Mouse (Mus musculus) hindbrain, embryonic 10.5 days (tissue): ENCODE measurements around the gene Cad. TPM values are rescaled to one million over a fixed set of nuclear protein-coding genes. Genes with fewer than 3 reads are reported as not detected.

ENCODE experiments used
- DNase-seq: peaks from one replicate; pipeline ENCODE4 v3.0.0-alpha.2; 2017; ENCODE audit warnings: low spot score
- H3K27ac ChIP-seq: fragments of 300-500 bp; sonication (generic); 2 replicates; pipeline ENCODE4 v1.5.1; 2016; ENCODE audit warnings: mild to moderate bottlenecking, moderate library complexity
- H3K27me3 ChIP-seq: fragments of 300-500 bp; sonication (generic); 2 replicates; pipeline ENCODE4 v1.6.1; 2016; ENCODE audit warnings: mild to moderate bottlenecking; ENCODE audit not compliant: poor library complexity, insufficient read depth, severe bottlenecking
- H3K36me3 ChIP-seq: fragments of 300-500 bp; sonication (generic); 2 replicates; pipeline ENCODE4 v1.6.1; 2016; ENCODE audit warnings: mild to moderate bottlenecking, moderate library complexity
- H3K4me1 ChIP-seq: fragments of 300-500 bp; sonication (generic); replicated peaks from 2 replicates; pipeline ENCODE4 v1.6.1; 2016; ENCODE audit warnings: mild to moderate bottlenecking
- H3K4me3 ChIP-seq: fragments of 300-500 bp; sonication (generic); 2 replicates; pipeline ENCODE4 v1.5.1; 2016; ENCODE audit warnings: mild to moderate bottlenecking, moderate library complexity
- H3K9me3 ChIP-seq: fragments of 300-500 bp; sonication (generic); 2 replicates; pipeline ENCODE4 v1.6.1; 2016; ENCODE audit warnings: mild to moderate bottlenecking, moderate library complexity
- WGBS: fragments of 180-500 bp; shearing (Covaris S2); methylation state at CpG from one replicate; pipeline ENCODE4 v1.1.7; 2016; 5-methylcytosine and 5-hydroxymethylcytosine counted together
- polyA plus RNA-seq: library from polyadenylated mRNA; unstranded; fragments of >200 nt; fragmentation: Nextera tagmentation; extraction: Ambion mirVana; gene quantifications from 2 replicates; pipeline ENCODE4 v1.2.1, GENCODE M21; 2016

The Cad gene
- polyA plus RNA-seq, 1 experiment from 2014 or later = 43.5 TPM

- Histone ChIP-seq H3K36me3 (peaks cover 41% of the 10 kb centered on the region), H3K27me3 (peaks cover 11% of the 10 kb centered on the region), H3K4me1 (peaks cover 23% of the 10 kb centered on the region), H3K9me3 (no peaks in the 10 kb centered on the region), H3K27ac (no peak overlapping the region), H3K4me3 (no peak overlapping the region)
- WGBS = 83% methylated on average over 13 of the region's 13 CpGs
- no peak for DNase-seq
Measured at GRCm38 (mm10) chr5:31080059-31080794, 25.6 kb downstream of the Cad start.

- WGBS = 65% methylated on average over 3 of the region's 3 CpGs
- DNase-seq = no peak
- Histone ChIP-seq H3K9me3 (no peaks in the 10 kb centered on the region), H3K36me3 (peaks cover 35% of the 10 kb centered on the region), H3K27ac (no peak overlapping the region), H3K4me1 (peaks cover 23% of the 10 kb centered on the region), H3K27me3 (peaks cover 17% of the 10 kb centered on the region), H3K4me3 (no peak overlapping the region)
Measured at GRCm38 (mm10) chr5:31080795-31081164, 26.2 kb downstream of the Cad start.

- DNase-seq = peak; percentile 56
- H3K4me1 ChIP-seq = peaks cover 29% of the 10 kb centered on the region
- peaks cover 29% of the 10 kb centered on the region for H3K36me3 ChIP-seq
- H3K9me3 ChIP-seq = no peaks in the 10 kb centered on the region
- H3K27me3 ChIP-seq = peaks cover 23% of the 10 kb centered on the region
- WGBS = 76% methylated on average over 3 of the region's 3 CpGs
- no peak overlapping the region for H3K27ac ChIP-seq
- H3K4me3 ChIP-seq = no peak overlapping the region
Measured at GRCm38 (mm10) chr5:31081386-31081785, 26.8 kb downstream of the Cad start.

DNA sequence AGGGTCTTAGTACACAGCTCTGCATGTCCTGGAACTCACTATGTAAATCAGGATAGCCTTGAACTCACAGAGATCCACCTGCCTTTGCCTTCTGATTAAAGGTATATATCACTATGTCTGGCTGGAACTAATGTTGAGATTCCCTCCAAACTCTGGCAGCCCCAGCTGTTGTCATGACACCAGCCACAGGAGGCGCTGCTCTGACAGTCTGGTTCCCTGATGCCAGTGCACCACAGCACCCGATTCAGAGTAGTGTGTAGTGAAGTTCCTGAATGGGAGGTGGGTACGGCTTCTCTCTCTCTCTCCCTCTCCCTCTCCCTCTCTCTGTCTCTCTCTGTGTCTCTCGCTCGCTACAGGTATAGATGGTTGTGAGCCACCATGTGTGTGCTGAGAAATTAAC, 27.8 kb downstream of the Cad start:
- Histone ChIP-seq H3K9me3 (no peaks in the 10 kb centered on the region), H3K4me3 (peak overlapping the region; percentile 7; the same call in 1 of the 2 replicates), H3K27ac (peak overlapping the region; percentile 67), H3K36me3 (peaks cover 19% of the 10 kb centered on the region), H3K27me3 (peaks cover 30% of the 10 kb centered on the region), H3K4me1 (peaks cover 34% of the 10 kb centered on the region)
- peak; percentile 67 for DNase-seq
- WGBS = 7% methylated on average over 5 of the region's 5 CpGs

- Histone ChIP-seq H3K27me3 (peaks cover 38% of the 10 kb centered on the region), H3K27ac (peak overlapping the region; percentile 67), H3K9me3 (no peaks in the 10 kb centered on the region), H3K4me1 (peaks cover 34% of the 10 kb centered on the region), H3K36me3 (peaks cover 12% of the 10 kb centered on the region), H3K4me3 (peak overlapping the region; percentile 12; the same call in 1 of the 2 replicates)
- WGBS = 38% methylated on average over 12 of the region's 12 CpGs
- DNase-seq = no peak
Measured at GRCm38 (mm10) chr5:31082935-31083625, 28.5 kb downstream of the Cad start.

DNA sequence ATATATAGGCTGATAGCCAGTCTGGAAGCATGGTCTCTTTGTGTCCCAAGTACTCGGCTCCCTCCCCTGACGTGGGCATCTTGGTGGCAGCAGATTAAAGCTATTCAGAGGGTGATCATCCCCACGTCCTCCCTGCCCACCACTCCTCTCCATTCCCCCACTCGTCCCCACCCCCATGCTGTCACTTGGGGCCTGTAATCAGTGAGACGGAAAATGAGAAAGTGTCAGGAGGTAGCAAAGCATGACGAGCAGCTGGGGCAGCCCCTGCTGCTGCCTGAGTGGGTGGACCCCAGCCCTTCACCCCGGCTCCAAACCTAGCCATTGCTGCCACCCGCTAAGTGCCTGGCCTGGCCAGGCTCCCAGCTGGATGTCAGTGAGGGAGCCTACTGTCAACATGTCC, 29.4 kb downstream of the Cad start:
- 9% methylated on average over 8 of the region's 8 CpGs for WGBS
- no peaks in the 10 kb centered on the region for H3K9me3 ChIP-seq
- peak overlapping the region; percentile 20; the same call in 1 of the 2 replicates for H3K4me3 ChIP-seq
- H3K27ac ChIP-seq = peak overlapping the region; percentile 67; the same call in 1 of the 2 replicates
- H3K4me1 ChIP-seq = peaks cover 34% of the 10 kb centered on the region
- DNase-seq = peak; percentile 37
- peaks cover 3% of the 10 kb centered on the region for H3K36me3 ChIP-seq
- peaks cover 46% of the 10 kb centered on the region for H3K27me3 ChIP-seq

DNA sequence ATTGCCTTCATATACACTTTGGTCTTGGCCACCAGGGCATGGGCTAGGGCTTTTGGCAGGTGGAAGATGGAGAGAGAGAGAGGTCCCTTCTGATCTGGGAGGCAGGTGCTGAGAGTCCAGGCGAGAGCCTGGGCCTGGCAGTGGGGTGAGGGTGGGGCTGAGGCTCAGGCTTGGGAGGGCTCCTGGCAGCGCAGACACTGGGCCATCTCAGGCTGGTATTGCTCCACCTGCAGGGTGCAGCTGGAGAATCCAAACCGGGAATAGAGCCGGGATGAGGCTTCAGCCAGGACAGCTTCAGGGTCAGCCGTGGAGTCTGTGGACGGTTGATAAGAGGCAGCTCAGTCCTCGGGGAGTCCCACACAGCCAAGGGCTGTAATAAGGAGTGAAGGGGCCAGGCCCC, 32.0 kb downstream of the Cad start:
- H3K9me3 ChIP-seq = no peaks in the 10 kb centered on the region
- WGBS = 33% methylated on average over 7 of the region's 7 CpGs
- H3K36me3 ChIP-seq = no peaks in the 10 kb centered on the region
- peak overlapping the region; percentile 35; the same call in 1 of the 2 replicates for H3K27ac ChIP-seq
- peaks cover 73% of the 10 kb centered on the region for H3K27me3 ChIP-seq
- no peak for DNase-seq
- H3K4me1 ChIP-seq = peaks cover 34% of the 10 kb centered on the region
- no peak overlapping the region for H3K4me3 ChIP-seq

DNA sequence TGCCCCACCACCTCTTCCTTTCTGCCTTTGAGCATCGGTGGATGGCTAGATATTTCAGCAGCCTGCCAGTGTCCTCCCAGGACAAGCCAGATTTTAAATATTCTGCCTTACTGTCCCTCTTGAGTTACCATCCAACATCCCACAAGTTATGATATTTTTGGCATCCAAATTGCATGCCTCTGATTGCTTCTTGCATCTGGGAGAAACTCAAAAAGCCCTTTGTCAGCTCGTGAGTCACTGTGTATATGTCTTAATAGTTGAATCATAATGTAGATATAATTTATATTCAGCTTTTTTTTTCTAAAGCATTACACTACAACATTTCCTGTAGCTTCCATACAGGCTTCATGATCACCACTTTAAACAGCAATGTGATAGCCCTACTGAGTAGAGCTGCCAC, 32.6 kb downstream of the Cad start:
- WGBS = 80% methylated on average over 2 of the region's 2 CpGs
- 0 out of 2 replicates have a peak overlapping the region, but pooled peaks have one; percentile 35 for H3K27ac ChIP-seq
- no peak overlapping the region for H3K4me3 ChIP-seq

DNA sequence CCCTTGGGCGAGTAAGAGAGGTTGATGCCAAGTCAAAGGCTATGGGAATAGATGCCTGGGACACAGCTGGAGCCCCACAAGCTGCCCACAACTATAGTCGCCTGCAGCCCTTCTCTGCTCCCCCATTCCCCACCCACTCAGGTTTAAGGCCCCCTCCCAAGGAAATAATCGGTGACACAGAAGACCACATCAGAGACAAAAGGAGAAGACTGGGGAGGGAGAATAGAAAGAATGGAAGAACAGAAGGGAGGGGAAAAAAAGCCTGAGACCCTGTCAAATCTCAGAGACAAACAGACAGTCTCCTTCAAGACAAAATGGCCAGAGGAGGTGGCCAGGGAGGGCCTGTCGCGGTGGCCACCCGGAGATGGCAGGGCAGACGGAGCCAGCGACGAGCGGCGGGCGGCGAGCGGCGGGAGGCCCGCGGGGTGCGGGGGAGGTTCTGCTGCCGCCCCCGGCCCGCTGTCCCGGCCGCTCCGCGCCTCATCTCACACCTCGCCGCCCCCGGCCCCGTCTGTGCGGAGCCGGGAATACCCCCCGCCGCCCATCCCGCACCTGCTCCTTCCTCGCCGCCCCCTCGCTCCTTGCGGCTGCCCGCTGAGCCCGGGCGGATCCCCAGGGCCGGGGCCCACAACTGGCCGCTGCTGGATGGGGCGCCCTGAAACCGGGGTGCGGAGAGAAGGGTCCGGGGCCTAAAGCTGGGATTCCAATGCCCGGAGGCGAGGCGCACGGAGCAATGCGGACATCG, 37.8 kb downstream of the Cad start:
- Histone ChIP-seq H3K9me3 (no peaks in the 10 kb centered on the region), H3K27ac (peak overlapping the region; percentile 65), H3K4me1 (peaks cover 39% of the 10 kb centered on the region), H3K36me3 (no peaks in the 10 kb centered on the region), H3K4me3 (peak overlapping the region; percentile 47), H3K27me3 (peaks cover 100% of the 10 kb centered on the region)
- WGBS = under 1% methylated on average over 47 of the region's 53 CpGs
- peak; percentile 32 for DNase-seq

More for the DNA sequence above, 32.6 kb downstream of the Cad start:
- no peaks in the 10 kb centered on the region for H3K9me3 ChIP-seq
- no peak for DNase-seq
- peaks cover 78% of the 10 kb centered on the region for H3K27me3 ChIP-seq
- H3K4me1 ChIP-seq = peaks cover 37% of the 10 kb centered on the region
- no peaks in the 10 kb centered on the region for H3K36me3 ChIP-seq

DNA sequence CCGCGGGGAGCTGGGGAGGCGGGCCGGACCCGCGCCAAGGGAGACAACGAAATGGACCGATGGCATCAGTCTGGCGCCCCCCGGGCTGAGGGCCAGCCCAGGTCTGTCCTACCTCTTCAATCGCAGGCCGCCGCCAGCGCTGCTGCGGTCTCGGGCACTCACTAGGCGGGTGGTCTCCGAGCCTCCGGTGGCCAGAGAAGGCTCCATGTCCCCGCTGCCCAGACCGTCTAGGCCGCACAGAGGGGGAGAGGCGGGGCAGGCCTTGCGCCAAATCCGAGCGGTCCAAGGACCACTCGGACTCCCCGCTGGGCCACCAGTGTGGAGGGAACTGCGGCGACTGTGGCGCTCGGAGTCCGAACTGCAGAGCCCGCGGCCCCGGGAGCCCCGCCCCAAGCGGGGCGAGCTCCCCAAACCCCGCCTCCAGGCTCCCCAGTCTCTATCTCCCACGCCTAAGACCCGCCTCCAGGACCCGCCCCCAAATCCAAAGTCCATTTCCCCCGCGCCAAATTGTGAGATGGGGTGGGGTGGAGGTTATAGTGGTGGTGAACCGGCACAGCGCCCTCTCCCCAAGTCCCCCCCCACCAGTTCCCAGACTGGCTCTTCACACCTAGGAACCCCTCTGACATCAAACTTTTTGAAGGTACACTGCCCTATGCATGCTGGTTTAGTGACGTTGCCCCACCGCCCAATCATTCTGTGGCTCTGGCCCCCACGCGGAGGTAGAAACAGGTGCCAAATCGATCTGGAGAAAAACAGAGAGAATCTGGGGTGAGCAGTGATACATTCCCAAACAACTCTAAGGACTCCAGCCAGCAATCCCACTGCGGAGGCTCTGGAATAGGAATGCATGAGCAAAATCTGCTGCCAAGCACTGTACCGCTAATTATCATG, 38.8 kb downstream of the Cad start:
- Histone ChIP-seq H3K4me1 (peaks cover 39% of the 10 kb centered on the region), H3K4me3 (peak overlapping the region; percentile 47), H3K27me3 (peaks cover 100% of the 10 kb centered on the region), H3K27ac (peak overlapping the region; percentile 65), H3K36me3 (no peaks in the 10 kb centered on the region), H3K9me3 (no peaks in the 10 kb centered on the region)
- DNase-seq = peak; percentile 57
- under 1% methylated on average over 54 of the region's 54 CpGs for WGBS

DNA sequence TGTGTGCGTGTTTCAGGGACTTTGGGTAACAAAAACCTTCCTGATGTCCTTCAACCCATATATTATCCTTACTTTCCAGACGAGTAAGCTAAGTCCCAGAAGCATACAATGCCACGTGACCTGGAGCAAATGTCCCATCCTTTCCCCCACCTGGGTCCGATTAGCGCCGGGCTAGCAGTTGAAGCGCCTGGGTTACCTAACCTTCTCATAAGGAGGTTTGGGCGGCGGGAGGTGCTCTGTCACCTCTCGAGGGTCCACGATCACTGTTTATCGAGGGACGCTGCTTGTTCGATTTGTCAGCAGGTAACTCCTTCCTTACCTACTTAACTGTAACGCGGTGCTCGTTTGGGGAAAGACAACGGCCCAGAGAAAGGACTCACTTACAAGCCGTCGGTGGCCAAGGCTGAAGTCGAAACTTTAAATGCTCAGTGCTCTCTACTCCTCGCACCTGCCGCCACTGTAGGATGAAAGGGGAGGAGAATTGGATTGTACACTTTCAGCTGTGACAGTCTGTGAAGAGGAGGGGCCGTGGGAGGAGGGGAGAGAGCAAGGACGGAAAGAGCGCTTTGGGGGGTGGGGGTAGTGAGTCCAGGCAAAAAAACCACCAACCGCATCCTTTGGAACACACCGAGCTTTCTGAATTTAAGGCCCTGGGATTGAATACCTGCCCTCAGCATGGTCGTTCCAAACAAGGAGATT, 39.7 kb downstream of the Cad start:
- peak; percentile 31 for DNase-seq
- H3K27ac ChIP-seq = no peak overlapping the region
- peaks cover 39% of the 10 kb centered on the region for H3K4me1 ChIP-seq
- no peaks in the 10 kb centered on the region for H3K36me3 ChIP-seq
- peak overlapping the region; percentile 47 for H3K4me3 ChIP-seq
- peaks cover 96% of the 10 kb centered on the region for H3K27me3 ChIP-seq
- H3K9me3 ChIP-seq = no peaks in the 10 kb centered on the region
- WGBS = 2% methylated on average over 29 of the region's 29 CpGs
